Mouse (Mus musculus) thymus, postnatal 0 days (tissue): ENCODE data around the gene Phgr1. TPM values are rescaled to one million over a fixed set of nuclear protein-coding genes. Genes with fewer than 3 reads are reported as not detected.

Source experiments
- DNase-seq: peaks from one replicate; pipeline ENCODE4 v3.0.0-alpha.2; 2015; ENCODE audit warnings: low spot score
- polyA plus RNA-seq: library from polyadenylated mRNA; unstranded; fragments of >200 nt; fragmentation: Nextera tagmentation; extraction: Ambion mirVana; gene quantifications from 2 replicates; pipeline ENCODE4 v1.2.1, GENCODE M21; 2015

Phgr1 gene
- polyA plus RNA-seq, 1 experiment from 2014 or later: 0.92 TPM

- DNase-seq: no peak
Observed at GRCm38 (mm10) chr2:118750476-118750875, 22.1 kb upstream of the Phgr1 start.

GRCm38 (mm10) chr2:118751896-118752791 is 20.4 kb upstream of the Phgr1 start:
- DNase-seq: no peak

GRCm38 (mm10) chr2:118752792-118753108 is 19.8 kb upstream of the Phgr1 start:
- DNase-seq: no peak

GRCm38 (mm10) chr2:118754143-118754542 is 18.4 kb upstream of the Phgr1 start:
- DNase-seq: no peak

- no peak for DNase-seq
Observed at GRCm38 (mm10) chr2:118755407-118755806, 17.2 kb upstream of the Phgr1 start.

DNA sequence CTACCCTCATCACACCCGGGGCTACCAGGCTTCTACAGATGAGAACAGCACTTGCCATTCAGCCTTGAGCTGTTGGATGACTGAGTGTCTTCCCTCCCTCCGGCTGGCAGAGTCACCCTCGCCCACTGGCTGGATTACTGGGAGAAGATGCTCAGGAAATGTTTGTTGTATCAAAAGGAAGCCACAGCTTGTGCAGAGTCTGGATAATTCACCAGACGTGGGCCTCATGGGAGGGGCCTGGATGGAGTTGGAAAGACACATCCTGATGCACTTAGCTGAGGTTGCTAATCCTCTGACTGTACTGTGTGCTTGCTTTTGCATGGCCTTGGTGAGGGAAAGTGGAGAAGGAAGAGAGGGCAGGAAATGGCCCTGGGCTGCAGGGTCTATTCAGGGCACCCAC is 16.5 kb upstream of the Phgr1 start:
- DNase-seq: no peak

- DNase-seq: peak; percentile 80
Observed at GRCm38 (mm10) chr2:118759828-118760227, 12.7 kb upstream of the Phgr1 start.

DNA sequence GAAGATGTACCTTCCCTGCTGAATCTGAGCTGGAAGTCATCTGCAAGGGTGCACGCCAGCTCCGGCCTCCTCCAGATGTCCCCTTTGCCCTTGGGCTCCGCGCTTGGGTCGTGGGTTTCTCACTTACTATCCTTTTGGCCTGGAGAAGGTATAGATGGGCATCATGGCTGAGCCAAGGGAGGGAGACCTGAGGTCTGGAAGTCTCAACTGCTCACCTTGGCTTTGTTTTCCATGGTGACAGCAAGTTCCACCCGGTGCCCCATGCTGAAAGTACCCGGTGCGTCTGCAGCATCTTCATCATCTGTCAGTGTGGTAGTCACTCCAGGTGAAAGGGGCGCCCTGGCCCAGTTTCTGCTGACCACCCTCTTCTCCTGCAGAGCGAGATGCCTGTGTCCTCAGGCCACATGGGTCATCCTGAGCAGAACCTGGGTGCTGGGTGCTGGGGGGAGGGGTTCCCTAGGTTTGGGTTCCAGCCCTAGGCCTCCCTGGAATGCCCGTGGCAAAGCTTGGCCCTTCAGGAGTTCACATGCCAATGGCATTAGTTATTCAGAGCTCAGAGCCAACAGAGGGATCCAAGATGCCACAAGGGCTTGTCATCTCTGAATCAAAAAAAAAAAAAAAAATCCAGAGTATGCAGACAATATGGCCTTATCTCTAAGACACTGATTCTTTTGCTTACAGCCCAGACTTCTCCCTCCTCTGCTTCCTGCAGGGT is 12.1 kb upstream of the Phgr1 start:
- no peak for DNase-seq

DNA sequence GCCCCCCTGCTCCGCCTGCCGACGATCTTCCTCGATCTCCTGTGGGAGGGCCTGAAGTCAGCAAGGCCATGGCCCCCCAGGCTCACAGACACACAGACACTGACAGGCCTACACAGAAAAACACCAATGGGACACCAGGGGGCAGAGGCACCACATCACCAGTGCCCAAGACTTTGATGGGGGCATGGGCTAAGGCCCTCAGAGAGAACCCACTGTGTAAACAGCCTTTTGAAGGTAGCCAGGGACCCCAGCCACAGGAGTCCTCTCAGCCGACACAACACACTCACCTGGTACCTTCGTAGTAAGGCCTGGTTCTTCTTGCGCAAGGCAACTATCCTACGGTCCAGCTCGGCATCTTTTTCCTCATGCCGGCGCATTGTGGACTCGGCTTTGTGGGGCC is 11.2 kb upstream of the Phgr1 start:
- DNase-seq: no peak

DNA sequence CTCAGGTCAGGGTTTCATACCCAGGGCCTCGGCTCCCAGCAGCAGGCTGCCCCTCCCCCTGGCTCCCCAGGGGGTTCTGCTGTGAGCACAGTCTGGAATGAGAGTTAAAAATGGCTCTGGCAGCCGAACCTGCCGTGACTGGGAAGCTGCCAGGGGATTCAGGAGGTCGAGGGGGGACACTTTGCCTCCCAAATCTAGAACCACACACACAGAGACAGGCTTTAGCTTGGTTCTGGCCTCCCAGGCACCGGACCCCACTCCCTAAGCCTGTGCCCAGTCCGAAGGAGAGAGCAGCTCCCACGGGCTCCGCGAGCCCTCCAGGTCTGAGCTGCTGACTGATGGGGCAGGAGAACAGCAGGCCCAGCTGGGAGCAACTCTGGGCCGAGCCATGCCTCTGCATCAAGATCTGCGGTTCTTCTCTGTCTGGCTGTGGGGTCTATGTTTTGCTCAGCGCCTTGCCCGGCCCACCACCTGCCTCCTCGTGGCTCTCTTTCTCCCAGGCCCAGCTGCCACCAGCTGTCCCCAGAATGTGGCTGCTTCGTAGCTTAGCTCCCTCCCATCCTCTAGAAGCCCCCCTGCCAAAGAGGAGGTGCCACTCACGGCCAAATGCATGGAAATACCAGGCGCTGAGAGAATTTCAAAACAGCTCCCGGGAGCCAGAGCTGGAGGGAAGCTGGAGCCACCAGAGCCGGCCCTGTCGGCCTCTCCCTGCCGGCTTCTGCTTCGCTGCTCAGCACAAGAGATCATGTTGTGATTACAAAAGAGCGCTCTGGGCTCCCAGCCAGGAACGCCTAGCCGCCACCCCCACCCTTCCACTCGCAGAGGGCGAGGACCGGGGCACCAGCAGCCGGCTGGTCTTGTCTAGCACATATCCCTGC is 10.4 kb upstream of the Phgr1 start, which contains the start of gene Ccdc9b:
Gene Ccdc9b (minus strand): TSS at position 756 of the 878 bp plus-strand sequence.
- DNase-seq: no peak

DNA sequence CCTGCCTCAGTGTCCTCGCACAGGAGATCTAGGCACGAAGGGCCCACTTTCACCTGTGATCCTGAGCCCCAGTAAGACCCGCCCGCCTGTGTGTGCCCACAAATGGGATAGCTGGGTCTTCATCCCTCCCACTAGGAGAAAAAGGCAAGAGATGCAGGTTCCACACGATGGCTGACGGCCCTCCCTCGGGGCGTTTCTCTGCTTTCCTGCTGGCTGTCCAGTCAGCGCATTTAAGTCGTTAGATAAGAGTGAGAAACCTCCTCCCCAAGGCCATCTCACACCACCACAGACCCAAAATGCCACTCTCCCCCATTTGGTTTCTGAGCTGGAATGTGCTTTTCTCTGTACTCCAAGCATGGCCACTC is 9.8 kb upstream of the Phgr1 start:
- no peak for DNase-seq

- DNase-seq: no peak
Observed at GRCm38 (mm10) chr2:118763469-118763868, 9.1 kb upstream of the Phgr1 start.

DNA sequence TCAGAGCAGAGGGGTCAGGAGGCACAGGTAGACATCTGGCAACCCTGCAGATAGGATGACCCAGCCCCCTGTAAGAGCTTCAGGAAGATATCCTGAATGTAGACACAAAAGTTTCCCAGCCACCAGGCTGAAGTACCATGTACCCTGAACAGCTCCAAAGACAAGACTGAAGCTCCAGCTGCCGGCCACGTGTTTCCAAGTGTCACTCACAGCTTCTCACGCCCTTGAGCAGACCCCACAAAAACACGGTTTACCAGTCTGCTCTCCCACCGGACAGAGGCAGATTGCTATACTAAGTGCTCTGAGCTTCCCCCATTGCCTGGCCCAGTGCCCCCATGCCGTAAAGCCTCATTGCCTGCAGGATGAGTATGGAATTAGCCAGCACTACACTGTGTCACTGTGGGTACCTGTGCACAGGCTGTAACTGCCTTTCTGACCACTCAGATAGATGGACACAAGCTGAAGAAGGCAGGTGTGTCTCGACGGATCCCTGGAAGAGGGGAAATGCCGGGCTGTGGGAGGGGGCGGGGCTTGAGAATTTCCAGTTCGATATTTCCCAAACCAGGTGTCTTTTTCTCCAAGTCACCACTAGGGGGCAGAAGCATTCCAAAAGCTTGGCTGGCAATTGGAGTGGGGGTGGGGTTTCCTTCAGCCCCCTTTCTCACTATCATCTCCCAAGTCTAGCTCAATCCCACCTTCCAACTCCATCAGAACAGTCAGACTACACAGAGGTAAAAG is 8.3 kb upstream of the Phgr1 start:
- peak; percentile 41 for DNase-seq

- no peak for DNase-seq
Observed at GRCm38 (mm10) chr2:118764875-118765274, 7.7 kb upstream of the Phgr1 start.

GRCm38 (mm10) chr2:118766041-118767033 is 6.2 kb upstream of the Phgr1 start:
- no peak for DNase-seq

- DNase-seq: no peak
Observed at GRCm38 (mm10) chr2:118774536-118774935, 2.0 kb downstream of the Phgr1 start.

DNA sequence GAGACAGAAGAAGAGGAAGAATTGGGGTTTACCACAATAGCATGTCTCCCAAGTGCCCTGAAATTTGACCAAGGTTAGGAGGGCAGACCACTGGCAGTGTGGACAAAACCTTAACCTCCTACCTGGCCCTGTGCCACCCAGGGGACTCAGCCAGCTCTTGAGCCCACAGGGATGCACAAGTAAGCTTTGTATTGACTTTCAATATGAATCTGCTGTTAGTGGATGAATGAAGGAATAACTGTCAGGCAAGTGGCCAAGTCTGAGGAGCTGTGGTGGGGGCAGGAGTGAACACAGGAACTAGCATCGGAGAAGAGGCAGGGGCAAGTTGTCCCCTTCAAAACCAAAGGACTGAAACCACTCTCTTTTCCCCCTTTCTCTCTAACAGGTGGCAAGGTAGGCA is 2.8 kb downstream of the Phgr1 start:
- DNase-seq: no peak

GRCm38 (mm10) chr2:118775846-118776245 is 3.3 kb downstream of the Phgr1 start:
- DNase-seq: no peak

- DNase-seq: no peak
Observed at GRCm38 (mm10) chr2:118776295-118776694, 3.7 kb downstream of the Phgr1 start.

GRCm38 (mm10) chr2:118778418-118778817 is 5.8 kb downstream of the Phgr1 start:
- no peak for DNase-seq
